Mouse (Mus musculus) kidney, adult 9 months (tissue): ENCODE measurements around the gene Dnah7c.
A peak's percentile ranks its signal among the peaks of the same experiment; 100 is the strongest.
"Not testable (repeated sequence)": the region's sequence is repeated elsewhere in the genome, so short reads cannot be mapped to it uniquely, and the experiment has no call there.

Source experiments
- DNase-seq: peaks from one replicate; pipeline ENCODE4 v3.0.0; 2022

Gene Dnah7c

DNA sequence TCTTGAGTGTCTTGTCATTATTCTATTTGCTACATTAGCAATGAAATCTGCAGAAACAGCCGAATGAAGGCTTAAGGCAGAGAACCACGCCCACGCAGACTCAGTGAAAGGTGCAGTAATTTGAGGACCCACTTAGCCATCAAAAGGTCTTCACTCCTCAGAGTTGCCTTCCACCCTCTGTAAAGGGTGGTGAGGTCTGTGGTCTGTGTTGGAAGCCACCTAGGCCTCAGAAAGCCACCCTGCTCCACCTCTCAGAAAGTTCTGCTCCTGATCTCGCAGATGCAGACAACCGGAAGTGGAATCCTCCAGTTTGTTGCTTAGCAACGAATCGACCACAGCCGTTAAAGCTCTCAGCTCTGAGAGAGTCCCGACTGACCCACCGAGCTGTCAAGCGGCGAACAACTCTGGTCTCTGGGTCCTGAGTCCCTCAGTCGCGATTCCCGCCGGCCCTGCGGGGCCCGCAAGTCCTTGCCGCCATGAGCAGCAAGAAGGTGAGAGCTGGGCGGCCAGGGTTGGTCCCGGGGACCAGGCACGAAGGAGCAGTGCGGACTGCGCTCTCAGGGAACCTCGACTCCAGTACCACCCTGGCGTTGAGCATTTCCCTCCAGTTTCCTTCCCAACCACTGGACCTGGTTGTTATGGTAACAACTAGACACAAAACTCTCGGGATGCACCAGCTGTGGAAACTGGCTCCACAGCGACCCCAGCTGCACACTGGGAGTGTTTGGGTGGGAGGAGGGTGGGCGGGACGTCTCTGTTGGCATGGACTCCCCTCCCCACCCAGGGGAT, at the start of gene Dnah7c:
Dnah7c (plus strand) TSS at position 456 of the 789 bp plus-strand sequence.
- no peak for DNase-seq

DNA sequence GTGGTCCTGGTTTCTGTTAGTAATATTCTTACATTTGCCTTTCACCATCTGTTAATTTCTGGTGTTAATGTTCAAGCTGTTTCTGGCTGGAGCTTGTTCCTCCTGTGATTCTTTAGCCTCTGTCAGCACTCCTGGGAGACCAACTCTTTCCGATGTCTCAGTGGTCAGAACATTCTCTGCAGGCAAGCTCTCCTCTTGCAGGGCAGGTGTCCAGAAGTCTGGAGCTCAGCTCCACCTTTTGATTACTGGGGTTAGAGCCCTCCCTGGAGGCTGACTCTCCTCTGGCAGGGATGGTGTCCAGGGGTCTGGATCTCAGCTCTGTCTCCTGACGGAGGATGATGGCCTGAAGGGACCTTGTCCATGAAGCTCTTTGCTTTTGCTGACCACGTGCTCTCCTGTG, 44.8 kb upstream of the Dnah7c start:
- DNase-seq = peak; percentile 74

DNA sequence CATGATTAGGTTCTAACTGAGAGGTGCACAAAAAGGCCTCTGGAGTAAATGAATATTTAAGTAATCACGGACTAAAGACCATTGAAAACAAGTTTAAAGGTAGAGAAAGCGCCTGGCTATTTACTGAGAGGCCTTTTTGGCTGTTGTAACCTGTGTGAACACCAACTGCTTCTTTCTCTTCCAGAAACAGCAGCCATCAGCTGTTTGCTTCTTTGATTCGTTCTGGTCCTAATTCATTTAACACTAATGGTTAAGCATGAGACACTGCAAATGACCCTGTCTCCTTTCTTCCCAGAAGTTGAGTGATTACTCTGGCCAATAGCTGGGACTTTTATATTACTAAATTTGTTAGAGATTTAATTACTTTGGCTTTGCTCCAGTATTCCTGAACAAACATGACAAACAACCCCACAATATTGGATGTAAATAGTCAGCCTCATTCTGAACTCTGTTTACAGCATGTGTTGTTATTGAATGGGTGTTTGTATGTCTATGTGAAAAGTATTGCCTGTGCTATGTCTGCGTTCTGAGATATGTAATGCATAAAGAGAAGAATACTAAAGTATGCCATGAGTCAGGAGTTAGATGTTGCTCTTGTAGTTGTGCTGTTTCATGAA, 30.6 kb upstream of the Dnah7c start:
- not testable (repeated sequence) for DNase-seq

DNA sequence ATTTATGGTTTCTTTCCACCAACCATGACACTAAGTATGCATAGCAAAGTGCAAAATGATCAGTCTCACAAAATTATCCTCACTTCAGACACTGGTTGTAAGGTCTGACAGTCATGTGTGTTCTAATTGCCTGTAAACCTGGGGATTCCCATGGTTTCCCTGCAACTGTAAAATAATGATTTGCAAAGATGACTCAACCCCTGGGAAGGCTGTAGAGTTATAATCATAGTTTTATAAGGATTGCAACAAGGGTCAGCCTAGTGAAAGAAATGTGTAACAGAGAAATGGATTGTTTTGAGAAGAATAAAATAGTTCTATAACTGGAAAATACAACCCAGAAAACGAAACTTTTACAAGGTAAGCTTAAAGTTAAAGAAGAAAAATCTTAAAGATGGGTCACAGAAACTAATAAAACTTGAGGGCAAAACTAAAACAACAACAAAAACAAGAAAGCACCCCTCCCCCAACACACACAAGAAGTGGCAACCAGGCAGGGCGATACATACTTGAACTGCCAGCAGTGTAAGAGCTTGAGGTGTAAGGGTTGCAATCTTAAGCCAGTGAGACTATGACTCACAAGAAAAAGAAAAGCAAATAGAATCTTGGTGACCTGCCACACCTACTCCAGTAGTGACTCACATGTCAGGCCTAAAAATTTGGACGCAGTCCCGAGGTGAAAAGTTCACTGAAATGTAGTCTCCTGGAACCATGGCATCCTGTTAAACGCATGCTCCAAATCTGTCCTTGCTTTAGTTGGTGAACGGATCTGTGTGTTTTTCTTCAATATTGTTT, 16.9 kb upstream of the Dnah7c start:
- peak; percentile 18 for DNase-seq

DNA sequence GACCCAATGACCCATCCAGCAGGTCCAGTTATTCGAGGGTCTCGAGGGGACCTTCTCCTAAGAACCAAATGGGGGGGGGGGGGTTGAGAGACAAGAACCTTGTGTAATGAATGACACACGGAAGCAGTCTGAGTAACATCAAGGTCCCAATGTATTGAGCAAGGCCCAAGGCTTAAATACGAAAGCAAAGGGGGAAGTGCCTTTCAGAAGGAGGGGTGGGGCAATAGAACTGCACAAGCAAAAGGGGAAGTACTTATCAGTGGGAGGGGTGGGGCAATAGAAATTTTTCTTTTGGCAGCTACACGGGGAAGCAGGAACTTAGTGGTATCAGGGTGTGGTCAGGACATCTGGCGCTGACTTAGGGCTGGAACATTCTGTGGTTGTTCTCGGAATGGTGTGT, 10.6 kb upstream of the Dnah7c start:
- not testable (repeated sequence) for DNase-seq

DNA sequence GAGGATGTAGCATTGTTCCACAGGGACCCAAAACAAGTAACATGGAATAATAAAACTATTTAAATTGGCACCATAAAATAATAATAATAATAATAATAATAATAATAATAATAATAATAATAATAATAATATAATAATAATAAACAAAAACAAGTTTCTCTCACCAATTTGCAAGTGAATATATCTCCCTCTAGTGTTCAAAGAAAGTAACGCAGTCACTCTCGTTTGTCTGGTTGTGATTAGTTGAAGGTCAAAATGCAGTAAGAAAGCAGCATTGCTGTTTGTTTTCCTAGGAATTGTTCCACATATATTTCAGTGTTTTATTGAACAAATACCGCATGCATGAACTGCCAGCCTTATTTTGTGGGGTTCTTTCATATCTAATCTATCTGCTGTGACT, 8.4 kb upstream of the Dnah7c start:
- DNase-seq = peak; percentile 29

DNA sequence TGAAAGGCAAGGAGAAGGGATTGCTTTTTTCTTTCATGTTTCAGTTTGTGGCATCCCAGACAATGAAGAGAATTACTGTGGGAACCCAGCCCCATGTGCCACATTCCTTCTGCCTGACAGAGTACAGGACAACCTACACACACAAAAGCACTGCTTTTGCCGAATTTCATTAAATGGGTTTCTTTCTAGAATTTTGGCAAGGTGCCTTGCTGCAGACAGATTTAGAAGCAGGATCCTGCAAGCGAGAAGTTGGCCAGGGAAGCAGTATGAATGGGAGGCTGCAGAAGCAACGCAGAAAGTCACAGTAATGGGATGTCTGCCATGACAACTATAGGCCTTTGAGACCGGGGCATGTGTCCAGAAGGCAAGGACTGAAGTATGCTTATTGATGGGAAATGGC, 6.4 kb upstream of the Dnah7c start:
- not testable (repeated sequence) for DNase-seq

DNA sequence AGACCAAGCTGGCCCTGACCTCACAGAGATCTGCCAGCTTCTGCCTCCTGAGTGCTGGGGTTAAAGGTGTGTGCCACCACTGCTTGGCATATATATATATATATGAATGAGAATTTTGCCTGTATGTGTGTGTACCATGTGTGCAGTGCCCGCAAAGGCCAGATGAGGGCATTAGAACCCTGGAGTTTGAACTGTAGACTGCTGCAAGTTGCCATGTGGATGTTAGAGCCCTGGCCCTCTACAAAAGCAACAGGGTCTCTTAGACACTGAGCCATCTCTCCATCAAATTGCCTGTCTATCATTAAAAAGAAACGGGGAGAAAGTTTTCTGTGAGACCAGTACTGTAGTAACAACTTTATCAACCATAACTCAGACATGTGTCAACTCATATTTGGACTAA, 3.0 kb downstream of the Dnah7c start:
- no peak for DNase-seq

DNA sequence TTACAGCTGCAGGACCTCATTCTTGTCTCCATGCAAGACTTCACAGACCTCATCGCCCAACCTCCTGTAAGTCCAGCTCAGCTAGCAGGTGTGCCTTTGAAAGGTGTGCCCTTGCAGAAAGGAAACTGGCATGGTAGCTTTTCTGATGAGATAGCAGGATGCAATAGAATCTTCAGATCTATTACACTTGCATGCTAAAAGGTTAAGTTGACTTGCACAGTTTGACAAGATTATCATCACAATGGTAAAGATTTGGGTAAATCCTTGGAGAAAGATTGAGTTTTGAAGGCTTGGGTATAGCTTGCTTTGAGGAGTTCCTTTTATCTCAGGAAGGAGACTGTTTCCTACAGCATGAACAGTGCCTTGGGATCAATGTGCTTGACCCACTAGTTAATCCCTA, 89.3 kb downstream of the Dnah7c start:
- DNase-seq = not testable (repeated sequence)

DNA sequence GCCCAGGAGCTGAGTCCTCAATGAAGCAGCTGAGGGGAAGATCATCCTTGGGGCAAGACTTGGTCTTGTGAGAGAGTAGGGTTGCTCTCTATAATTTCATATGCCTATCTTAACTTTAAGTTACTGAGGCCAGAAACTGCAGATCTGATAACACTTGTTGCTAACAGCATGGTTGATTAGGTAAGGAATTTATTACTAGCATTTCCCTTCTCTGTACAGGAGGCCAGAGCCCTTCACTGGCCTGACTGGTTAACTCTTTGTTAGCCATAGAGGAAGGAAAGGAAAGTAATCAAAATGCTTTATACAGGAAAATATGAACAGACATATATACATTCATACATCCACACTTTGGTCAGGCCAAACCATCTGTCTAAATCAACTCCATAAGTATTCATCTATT, 95.6 kb downstream of the Dnah7c start:
- DNase-seq = no peak

DNA sequence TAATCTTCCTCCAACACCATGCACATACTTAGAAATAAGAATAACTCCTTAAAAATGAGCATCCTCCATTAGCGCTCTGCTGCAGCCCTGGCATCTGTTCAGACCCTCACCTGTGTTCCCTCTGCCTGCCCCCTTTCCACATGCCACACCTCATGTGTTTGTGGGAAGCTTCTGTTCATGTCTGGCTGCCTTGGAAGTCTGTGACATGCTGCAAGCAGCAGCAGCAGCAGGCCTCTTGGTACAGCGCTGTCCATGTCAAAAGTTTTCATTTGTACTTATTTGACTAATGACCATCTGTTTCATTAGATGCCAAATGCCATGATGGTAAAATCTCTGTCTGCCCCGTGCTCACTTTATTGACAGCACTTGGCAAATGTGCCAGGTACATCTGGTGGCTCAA, 101.1 kb downstream of the Dnah7c start:
- DNase-seq = not testable (repeated sequence)

DNA sequence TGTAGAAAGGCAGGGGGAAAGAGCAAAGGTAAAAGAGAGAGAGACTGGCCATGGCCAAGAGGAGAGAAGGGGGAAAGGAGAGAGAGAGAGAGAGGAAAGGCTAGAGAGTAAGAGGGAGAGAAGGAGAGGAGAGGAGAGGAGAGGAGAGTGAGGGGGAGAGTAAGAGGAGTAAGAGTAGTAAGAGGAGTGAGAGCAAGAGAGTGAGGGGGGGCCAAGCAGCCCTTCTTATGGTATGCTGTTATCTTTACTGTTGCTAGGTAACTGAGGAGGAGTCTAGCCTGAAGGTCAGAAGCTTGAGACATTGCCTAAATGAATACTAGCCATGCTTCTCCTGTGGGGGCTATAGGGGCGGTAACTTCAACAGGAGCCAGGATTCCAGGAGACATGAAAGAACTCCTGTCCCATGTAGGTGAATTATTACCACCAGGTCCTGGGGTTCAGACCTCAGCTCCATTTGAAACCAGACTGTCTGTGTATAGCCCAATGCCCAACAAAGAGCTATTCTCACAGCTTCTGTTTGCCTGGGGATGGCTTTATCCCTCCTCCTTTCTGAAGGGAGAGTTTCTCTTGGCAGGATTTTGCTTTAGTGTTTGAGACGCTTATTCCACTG, 119.5 kb downstream of the Dnah7c start:
- DNase-seq = no peak

DNA sequence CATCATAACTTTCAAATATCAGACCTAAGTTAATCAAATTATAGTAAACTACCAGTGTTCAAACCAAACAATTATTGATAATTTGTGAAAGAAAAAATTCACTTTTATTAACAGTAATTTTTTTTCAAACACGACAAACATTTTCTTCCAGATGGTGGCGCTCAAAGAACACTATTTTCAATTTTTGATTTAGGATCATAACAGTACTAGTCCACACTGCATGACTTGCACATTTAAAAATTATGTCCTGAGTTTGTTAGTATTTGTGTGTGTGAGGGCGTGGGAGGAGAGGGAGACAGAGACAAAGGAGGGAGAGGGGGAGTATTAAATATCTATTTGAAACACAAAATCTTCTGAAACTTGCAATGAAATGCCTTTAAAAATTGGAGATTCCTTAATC, 155.0 kb downstream of the Dnah7c start:
- peak; percentile 52 for DNase-seq

DNA sequence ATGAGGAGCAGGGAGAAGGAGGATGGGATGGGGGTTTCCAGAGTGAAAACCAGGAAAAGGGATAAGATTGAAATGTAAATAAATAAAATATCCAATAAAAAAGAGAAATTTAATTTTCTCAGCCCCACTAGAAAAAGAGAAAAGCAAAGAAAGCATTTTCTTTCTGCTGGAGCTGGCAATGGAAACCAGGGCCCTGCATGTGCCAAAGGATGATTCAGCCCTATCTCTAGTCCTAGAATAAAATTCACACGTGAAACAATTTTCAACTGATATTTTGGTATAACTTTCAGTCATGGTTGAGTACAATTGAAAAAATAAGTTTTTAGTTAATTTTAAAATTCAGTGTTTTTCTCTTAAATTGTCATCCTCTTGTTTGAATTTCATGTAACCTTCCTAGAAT, 168.4 kb downstream of the Dnah7c start:
- DNase-seq = not testable (repeated sequence)

DNA sequence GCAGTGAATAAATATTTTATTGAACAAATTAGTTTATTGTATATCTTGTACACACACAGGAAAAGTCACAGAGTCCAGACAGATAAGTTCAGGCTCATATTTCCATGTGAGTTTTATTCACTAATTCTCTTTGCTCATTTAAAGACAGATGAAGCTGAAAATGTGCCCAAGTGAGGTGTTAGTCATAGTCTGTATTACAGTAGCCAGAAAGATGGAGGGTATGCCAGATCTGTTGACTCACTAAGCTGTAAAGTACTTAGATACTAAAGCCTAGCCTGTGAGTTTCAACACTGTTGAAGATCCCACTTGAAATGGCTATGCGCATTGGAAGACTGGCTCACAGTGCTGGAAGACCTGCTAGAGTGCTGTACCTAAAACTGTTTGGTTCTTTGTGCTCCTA, 171.0 kb downstream of the Dnah7c start:
- not testable (repeated sequence) for DNase-seq

DNA sequence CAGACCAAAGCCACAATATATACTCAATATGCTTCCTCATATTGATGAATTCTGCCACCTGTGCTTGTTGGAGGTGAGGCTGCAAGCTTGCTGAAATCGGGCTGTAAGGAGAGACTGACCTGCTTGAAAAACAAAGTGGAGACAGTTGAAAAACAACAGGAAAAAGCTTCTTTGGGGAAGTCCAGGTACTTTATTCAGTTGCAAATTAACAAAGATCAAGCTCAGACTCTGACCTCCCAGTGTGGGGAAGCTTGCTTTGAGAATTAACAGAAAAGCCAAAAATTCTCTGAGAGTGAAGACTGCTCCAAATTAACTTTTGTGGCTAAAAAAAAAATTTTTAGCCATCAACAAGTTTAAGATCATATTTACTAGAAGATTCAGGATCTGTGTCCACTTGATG, 194.9 kb downstream of the Dnah7c start:
- peak; percentile 74 for DNase-seq

DNA sequence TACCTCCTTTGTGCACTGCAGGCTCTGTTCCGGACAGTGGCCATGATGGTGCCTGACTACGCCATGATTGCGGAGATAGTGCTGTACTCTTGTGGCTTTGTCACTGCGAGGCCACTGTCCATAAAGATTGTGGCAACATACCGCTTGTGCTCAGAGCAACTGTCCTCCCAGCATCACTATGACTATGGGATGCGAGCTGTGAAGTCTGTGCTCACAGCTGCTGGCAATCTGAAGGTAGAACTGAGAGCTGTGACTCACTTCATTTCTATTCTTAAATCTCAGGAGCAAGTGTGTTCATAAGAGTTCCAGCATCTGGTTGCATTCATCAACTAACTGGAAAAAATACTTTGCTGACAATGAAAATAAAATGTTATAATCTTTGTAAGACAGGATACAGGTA, 200.5 kb downstream of the Dnah7c start:
- DNase-seq = not testable (repeated sequence)

DNA sequence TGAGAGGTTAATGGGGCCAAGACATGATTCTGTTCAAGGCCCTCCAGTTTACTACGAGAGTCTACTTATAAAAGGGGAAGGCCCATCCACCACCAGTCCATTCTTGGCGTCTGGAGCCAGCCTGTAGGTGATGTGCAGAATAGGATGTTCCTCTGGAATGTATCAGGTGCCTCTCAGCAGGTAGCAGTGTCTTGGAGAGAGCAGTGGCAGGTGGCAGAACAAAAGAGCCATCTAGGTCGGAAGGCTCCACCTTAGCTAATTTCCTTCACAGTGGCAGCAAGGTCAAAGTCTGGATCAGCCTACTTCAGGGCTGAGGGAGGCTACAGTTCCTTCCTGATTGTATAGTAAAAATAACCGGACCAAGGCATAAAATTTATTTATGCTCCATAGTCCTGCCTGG, 224.4 kb downstream of the Dnah7c start:
- DNase-seq = not testable (repeated sequence)

DNA sequence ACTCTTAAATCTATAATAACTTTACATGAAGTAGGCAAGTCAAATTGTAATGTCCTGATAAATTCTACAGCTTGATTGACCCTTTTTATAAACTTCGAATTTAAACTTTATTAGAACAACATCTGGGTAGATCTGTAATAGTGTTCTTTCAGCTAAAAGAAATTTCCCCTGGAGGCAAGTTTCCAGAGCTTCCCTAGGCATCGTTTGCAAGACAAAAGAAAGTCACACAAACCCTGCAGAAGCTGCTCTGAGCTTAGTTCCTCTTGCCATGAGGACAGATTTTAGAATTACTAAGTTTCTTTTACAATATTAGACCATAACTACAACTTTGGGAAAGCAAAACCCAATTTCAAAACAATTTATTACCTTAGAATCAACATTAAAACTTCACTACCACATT, 227.3 kb downstream of the Dnah7c start:
- DNase-seq = not testable (repeated sequence)

DNA sequence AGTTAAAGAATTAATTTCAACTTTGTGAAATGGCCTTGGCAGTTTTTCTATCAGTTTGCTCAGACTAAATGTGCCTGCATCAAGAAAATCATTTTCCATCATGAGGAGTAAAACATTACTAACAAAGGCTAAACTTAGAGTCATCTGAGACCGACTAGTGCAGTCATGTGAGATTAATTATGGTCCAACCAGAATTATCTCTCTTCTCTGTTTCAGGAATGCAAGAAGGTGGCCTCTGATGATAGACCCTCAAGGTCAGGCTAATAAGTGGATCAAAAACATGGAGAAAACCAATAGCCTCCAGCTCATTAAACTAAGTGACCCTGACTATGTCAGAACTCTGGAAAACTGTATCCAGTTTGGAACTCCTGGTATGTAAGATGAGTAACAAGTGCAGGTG, 299.4 kb downstream of the Dnah7c start:
- peak; percentile 23 for DNase-seq

DNA sequence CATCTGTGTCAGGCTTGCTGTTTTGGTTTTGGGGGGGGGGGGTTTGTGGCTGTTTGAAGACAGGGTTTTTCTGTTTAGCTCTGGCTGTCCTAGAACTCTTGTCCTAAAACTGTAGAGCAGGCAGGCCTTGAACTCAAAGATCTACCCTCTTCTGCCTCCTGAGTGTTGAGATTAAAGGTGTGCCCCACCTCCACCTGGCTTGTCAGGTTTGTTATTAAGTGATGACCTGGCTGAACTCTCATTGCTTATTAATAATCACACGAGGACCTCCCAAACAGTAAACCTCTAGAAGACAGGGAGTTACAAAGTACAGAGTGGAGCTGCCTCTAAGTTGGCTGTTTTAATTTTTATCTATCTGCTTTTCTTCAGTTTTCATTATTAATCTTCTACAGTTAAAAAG, 299.9 kb downstream of the Dnah7c start:
- DNase-seq = peak; percentile 85

DNA sequence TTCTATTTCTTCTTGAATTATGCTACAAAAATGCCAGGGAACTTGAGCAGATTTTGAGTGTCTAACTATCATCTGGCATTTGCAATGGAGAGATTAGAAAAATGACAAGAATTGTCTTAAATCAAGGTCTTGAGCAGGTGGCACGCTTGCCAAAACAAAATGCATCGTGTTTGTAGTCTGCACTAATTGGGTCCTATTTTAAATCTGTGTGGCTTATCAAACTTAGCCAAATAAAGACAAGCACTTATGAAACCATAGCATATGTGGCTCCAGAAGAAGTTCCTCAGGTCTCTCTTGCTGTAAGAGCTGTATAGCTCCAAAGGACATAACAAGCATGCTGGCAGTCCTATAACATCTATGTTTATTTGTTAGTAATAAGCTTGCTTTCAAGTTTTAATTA, 300.3 kb downstream of the Dnah7c start:
- not testable (repeated sequence) for DNase-seq

DNA sequence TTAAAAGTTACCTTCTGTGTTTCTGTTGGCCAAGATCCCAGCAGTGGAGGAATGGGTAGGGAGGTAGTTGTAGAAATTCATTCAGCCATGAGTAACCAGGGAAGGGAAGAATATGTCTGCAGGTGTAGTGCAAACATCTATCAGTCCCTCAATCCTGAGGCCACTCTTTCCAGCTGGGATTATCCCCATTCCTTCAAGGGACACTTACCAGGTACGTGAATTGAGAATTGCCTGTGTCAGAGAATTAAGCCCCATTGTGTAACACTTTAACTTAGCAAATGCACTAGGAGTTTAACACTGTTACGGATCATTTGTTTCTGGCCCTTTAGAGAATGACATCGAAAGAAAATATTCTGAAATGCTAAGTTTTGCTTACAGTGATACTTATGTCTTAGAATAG, 304.3 kb downstream of the Dnah7c start:
- DNase-seq = peak; percentile 52
